Mouse (Mus musculus) embryonic fibroblast, embryonic 13.5 days (primary cell): ENCODE results near the gene Prkaa2. TPM values are rescaled to one million over a fixed set of nuclear protein-coding genes. Genes with fewer than 3 reads are reported as not detected.

Source experiments
- H3K27ac ChIP-seq: 2 replicates; pipeline ENCODE4 v1.5.1; 2012; ENCODE audit warnings: low read length, control low read depth, inconsistent platforms; ENCODE audit not compliant: insufficient read depth
- H3K4me1 ChIP-seq: 2 replicates; pipeline ENCODE4 v1.6.1; 2011; ENCODE audit warnings: low read length; ENCODE audit not compliant: control insufficient read depth, insufficient read depth
- H3K4me3 ChIP-seq: 2 replicates; pipeline ENCODE4 v1.5.1; 2011; ENCODE audit warnings: mild to moderate bottlenecking, control low read depth, low read length; ENCODE audit not compliant: insufficient read depth
- CTCF ChIP-seq: IDR thresholded peaks from 2 replicates; pipeline ENCODE4 v1.5.1; 2011; ENCODE audit warnings: mild to moderate bottlenecking, control low read depth, low read length, moderate library complexity, borderline replicate concordance; ENCODE audit not compliant: insufficient read depth
- POLR2A ChIP-seq: IDR thresholded peaks from 2 replicates; pipeline ENCODE4 v1.6.1; 2011; ENCODE audit warnings: low read depth, mild to moderate bottlenecking, control low read depth, low read length, moderate library complexity
- polyA plus RNA-seq: library from polyadenylated mRNA; stranded (reverse); fragments of >200 nt; gene quantifications from 2 replicates; pipeline ENCODE4 v1.2.4, GENCODE M21; 2011; ENCODE audit warnings: low read depth; ENCODE audit not compliant: missing spikeins, insufficient read length

Gene Prkaa2
- polyA plus RNA-seq, 1 experiment, result 1.3 TPM

DNA sequence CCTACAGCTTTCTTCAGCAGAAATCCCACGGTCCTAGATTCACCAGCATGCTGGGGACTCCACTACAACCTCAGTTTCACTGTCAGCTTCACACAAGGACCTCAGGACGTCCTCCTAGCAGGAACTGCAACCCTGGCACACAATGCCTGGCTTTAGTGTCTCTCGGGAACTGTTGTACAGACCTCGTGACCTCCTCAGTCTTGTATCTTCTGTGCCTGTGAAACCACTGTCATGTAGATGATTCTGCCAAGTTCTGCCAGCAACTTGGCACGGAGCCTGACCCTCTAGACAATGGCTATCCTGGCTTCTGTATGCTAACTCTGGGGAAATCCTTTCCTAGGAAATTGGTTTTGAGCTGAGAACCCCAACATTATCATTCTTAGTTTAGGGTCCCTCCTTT, 14.4 kb downstream of the Prkaa2 start:
- no peak overlapping the region for H3K27ac ChIP-seq
- no peak for TF ChIP-seq POLR2A
- no peak for TF ChIP-seq CTCF
- H3K4me3 ChIP-seq, result no peak overlapping the region

GRCm38 (mm10) chr4:105093951-105094350, 15.7 kb downstream of the Prkaa2 start:
- H3K4me3 ChIP-seq, result no peak overlapping the region
- TF ChIP-seq POLR2A (no peak), CTCF (no peak)

More for the DNA sequence above, 14.4 kb downstream of the Prkaa2 start:
- no peaks in the 10 kb centered on the region for H3K4me1 ChIP-seq

GRCm38 (mm10) chr4:105090417-105090816, 19.3 kb downstream of the Prkaa2 start:
- H3K4me3 ChIP-seq, result no peak overlapping the region
- H3K27ac ChIP-seq, result no peak overlapping the region
- no peaks in the 10 kb centered on the region for H3K4me1 ChIP-seq
- TF ChIP-seq POLR2A, result no peak
- TF ChIP-seq CTCF, result no peak

More at GRCm38 (mm10) chr4:105093951-105094350, 15.7 kb downstream of the Prkaa2 start:
- Histone ChIP-seq H3K4me1 (no peaks in the 10 kb centered on the region), H3K27ac (no peak overlapping the region)

DNA sequence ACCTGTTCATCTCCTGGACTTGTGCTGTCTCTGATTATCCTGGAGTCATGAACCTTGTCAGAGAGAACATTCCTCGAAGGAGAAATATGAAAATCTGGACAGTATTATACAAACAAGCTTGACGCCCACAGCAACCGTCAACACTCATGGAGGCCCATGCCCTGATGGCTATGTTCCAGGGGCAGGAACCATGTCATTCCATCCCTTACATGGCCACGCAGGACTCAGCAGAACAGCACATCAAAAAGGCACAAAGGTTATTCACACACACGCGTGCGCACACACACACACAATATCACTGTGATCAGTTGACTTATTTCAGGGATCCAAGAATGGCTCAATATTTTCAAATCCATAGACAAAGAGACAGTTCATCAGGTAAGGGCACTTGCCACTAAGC, 20.3 kb downstream of the Prkaa2 start:
- Histone ChIP-seq H3K27ac (no peak overlapping the region), H3K4me1 (no peaks in the 10 kb centered on the region), H3K4me3 (no peak overlapping the region)
- no peak for TF ChIP-seq POLR2A
- no peak for TF ChIP-seq CTCF

DNA sequence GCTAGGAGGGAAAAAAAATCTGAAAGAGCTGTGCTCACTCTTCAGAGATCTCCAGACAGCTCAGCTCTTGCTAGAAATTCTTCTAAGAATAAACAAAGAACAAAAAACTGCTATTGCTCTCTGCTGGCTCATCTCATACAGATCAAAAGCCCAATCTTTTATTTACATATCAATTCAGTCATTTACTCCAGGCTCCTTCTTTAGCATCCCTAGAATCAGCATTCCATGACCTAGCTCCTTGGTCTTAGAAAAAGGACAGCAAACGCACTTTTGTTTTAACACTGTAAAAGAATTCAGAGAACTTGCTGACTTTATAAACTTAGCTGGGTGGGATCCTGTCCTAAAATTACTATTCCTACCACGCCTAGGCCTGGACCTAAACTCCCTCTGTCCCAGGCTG, 21.0 kb downstream of the Prkaa2 start:
- H3K4me1 ChIP-seq, result no peaks in the 10 kb centered on the region
- H3K4me3 ChIP-seq, result no peak overlapping the region
- no peak for TF ChIP-seq CTCF
- TF ChIP-seq POLR2A, result no peak

DNA sequence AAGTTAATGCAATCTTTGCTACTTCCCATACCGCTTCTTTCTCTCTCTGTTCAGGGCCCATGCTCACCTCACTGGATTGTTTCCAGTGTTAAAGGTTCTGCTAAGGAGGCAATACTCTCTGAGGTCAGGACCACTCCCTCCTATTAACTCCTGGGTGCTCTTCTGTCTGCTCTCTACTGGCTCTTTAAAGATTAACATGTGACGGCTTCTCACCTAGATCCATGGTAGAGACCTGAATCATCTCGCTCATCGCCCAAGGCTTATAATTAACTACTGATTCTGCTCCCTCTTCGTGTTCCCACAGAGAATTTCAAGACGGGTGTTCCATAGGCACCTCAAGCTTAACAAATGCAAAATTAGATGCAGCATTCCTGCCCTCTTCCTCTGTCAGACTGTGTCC, 33.5 kb downstream of the Prkaa2 start:
- Histone ChIP-seq H3K4me3 (no peak overlapping the region), H3K27ac (no peak overlapping the region), H3K4me1 (no peaks in the 10 kb centered on the region)
- TF ChIP-seq CTCF (no peak), POLR2A (no peak)

More for the DNA sequence above, 21.0 kb downstream of the Prkaa2 start:
- no peak overlapping the region for H3K27ac ChIP-seq

- Histone ChIP-seq H3K4me3 (no peak overlapping the region), H3K4me1 (no peaks in the 10 kb centered on the region), H3K27ac (no peak overlapping the region)
- TF ChIP-seq POLR2A (no peak), CTCF (no peak)
These were observed 37.8 kb downstream of the Prkaa2 start for GRCm38 (mm10) chr4:105071761-105072427.

- no peak overlapping the region for H3K4me3 ChIP-seq
- H3K4me1 ChIP-seq, result no peaks in the 10 kb centered on the region
- no peak overlapping the region for H3K27ac ChIP-seq
- TF ChIP-seq POLR2A, result no peak
- TF ChIP-seq CTCF, result peak; percentile 45
These were observed 38.7 kb downstream of the Prkaa2 start for GRCm38 (mm10) chr4:105070982-105071381.

DNA sequence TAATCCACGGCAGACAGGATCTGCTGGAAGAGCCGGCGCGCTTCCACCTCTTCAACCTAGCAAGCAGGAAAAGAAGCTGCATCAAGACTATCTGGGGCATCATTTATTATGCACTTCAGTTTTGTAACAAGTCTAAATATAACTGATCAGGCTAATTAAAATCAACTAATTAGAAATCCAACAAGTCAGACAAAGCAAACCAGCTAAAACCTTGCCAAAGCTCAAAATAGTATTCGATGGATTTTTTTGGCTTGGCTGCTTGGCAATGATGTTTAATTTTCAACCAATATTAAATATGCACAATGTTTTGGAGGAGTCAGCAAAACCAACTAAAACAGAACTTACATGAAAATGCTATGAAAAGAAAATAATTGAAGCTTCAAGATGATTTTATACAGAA, 58.4 kb downstream of the Prkaa2 start:
- Histone ChIP-seq H3K4me1 (no peaks in the 10 kb centered on the region), H3K4me3 (no peak overlapping the region), H3K27ac (no peak overlapping the region)
- no peak for TF ChIP-seq POLR2A
- no peak for TF ChIP-seq CTCF

GRCm38 (mm10) chr4:105050041-105050440, 59.6 kb downstream of the Prkaa2 start:
- TF ChIP-seq POLR2A (no peak), CTCF (no peak)
- Histone ChIP-seq H3K4me3 (no peak overlapping the region), H3K4me1 (no peaks in the 10 kb centered on the region), H3K27ac (no peak overlapping the region)
